In genomic region chr12:65072911-65073610, GRCm38 (mm10) we compare ENCODE assay signal across 7 mouse cellular contexts. TPM values are rescaled to one million over a fixed set of nuclear protein-coding genes. Genes with fewer than 3 reads are reported as not detected.
A peak's percentile ranks its signal among the peaks of the same experiment; 100 is the strongest.
DNase-seq lines count a peak whose midpoint lies in the region; ATAC-seq lines count a peak whose summit lies in the region.

No protein-coding gene starts in this region.

- H3K4me3 ChIP-seq in embryonic facial prominence, embryonic 12.5 days: peak overlapping the region; percentile 85
- H3K4me3 ChIP-seq in limb, embryonic 12.5 days (replicated peaks): peak overlapping the region; percentile 89
- H3K4me3 ChIP-seq in stomach, embryonic 15.5 days (replicated peaks): peak overlapping the region; percentile 88

- H3K36me3 ChIP-seq in embryonic facial prominence, embryonic 12.5 days: 0 out of 2 replicates have a peak, but pooled peaks cover 11% of the 10 kb centered on the region
- H3K36me3 ChIP-seq in limb, embryonic 12.5 days: peaks cover 16% of the 10 kb centered on the region
- H3K36me3 ChIP-seq in stomach, embryonic 15.5 days: 0 out of 2 replicates have a peak, but pooled peaks cover 3% of the 10 kb centered on the region

- H3K9me3 ChIP-seq in embryonic facial prominence, embryonic 12.5 days: no peaks in the 10 kb centered on the region
- H3K9me3 ChIP-seq in limb, embryonic 12.5 days: no peaks in the 10 kb centered on the region
- H3K9me3 ChIP-seq in stomach, embryonic 15.5 days: no peaks in the 10 kb centered on the region

- no peaks in the 10 kb centered on the region for H3K27me3 ChIP-seq in embryonic facial prominence, embryonic 12.5 days
- no peaks in the 10 kb centered on the region for H3K27me3 ChIP-seq in limb, embryonic 12.5 days
- no peaks in the 10 kb centered on the region for H3K27me3 ChIP-seq in stomach, embryonic 15.5 days (replicated peaks)

- H3K4me1 ChIP-seq in embryonic facial prominence, embryonic 12.5 days: peaks cover 14% of the 10 kb centered on the region
- peaks cover 24% of the 10 kb centered on the region for H3K4me1 ChIP-seq in limb, embryonic 12.5 days (replicated peaks)
- H3K4me1 ChIP-seq in stomach, embryonic 15.5 days: peaks cover 12% of the 10 kb centered on the region; the same call in 1 of the 2 replicates

- peak; percentile 8 for DNase-seq in retina, postnatal 1 day
- no peak for DNase-seq in retina, embryonic 14.5 days (ENCODE audit: low spot score)
- no peak for DNase-seq in adrenal gland, adult 18-20 months (ENCODE audit: low spot score in 2 of 2)
- no peak for DNase-seq in adrenal gland, postnatal 4 days (ENCODE audit: low spot score in 2 of 2)

- ATAC-seq in embryonic facial prominence, embryonic 12.5 days (ENCODE audit: insufficient number of reproducible peaks, insufficient read depth, low FRiP score, low TSS enrichment): peak; percentile 80
- peak; percentile 50 for ATAC-seq in limb, embryonic 12.5 days (ENCODE audit: insufficient number of reproducible peaks, insufficient read depth, low FRiP score, low TSS enrichment, low read depth)
- ATAC-seq in stomach, embryonic 15.5 days (ENCODE audit: insufficient read depth, low FRiP score, low read depth): peak; percentile 54; the same call in 1 of the 2 replicates

- WGBS in embryonic facial prominence, embryonic 12.5 days: 2% methylated on average over 21 of the region's 21 CpGs
- WGBS in limb, embryonic 12.5 days: 5% methylated on average over 21 of the region's 21 CpGs
- WGBS in stomach, embryonic 15.5 days: 3% methylated on average over 21 of the region's 21 CpGs

- peak overlapping the region; percentile 93 for H3K9ac ChIP-seq in embryonic facial prominence, embryonic 12.5 days
- H3K9ac ChIP-seq in limb, embryonic 12.5 days (replicated peaks): peak overlapping the region; percentile 89
- H3K9ac ChIP-seq in stomach, embryonic 15.5 days: peak overlapping the region; percentile 76

- H3K27ac ChIP-seq in embryonic facial prominence, embryonic 12.5 days: peak overlapping the region; percentile 92
- peak overlapping the region; percentile 93 for H3K27ac ChIP-seq in limb, embryonic 12.5 days
- peak overlapping the region; percentile 96 for H3K27ac ChIP-seq in stomach, embryonic 15.5 days

- H3K4me2 ChIP-seq in embryonic facial prominence, embryonic 12.5 days (replicated peaks): peak overlapping the region; percentile 85
- H3K4me2 ChIP-seq in limb, embryonic 12.5 days: peak overlapping the region; percentile 69
- H3K4me2 ChIP-seq in stomach, embryonic 15.5 days: peak overlapping the region; percentile 76

RNA-seq across cellular contexts. Expression of gene Fkbp3, which starts 0.7 kb away (rescaled TPM):
- 505 and 538 TPM in 2 replicates for polyA plus RNA-seq in embryonic facial prominence, embryonic 12.5 days (2016; fragmentation: Nextera tagmentation; extraction: Ambion mirVana)
- 568 and 612 TPM in 2 replicates for polyA plus RNA-seq in limb, embryonic 12.5 days (2016; fragmentation: Nextera tagmentation; extraction: Ambion mirVana)
- polyA plus RNA-seq in stomach, embryonic 15.5 days (2015; fragmentation: Nextera tagmentation; extraction: Ambion mirVana): 343 and 346 TPM in 2 replicates
- total RNA-seq in adrenal gland, adult 18-20 months (2021): 100 to 1,000 TPM in 1 of 2 experiments, 10 to 100 TPM in 1; 92.5 to 113 TPM
- 100 to 1,000 TPM; 150 to 153 TPM for total RNA-seq in adrenal gland, postnatal 4 days (2021)

RNA-seq across cellular contexts. Expression of gene Fancm, which starts 2.3 kb away (rescaled TPM):
- 14.2 and 16.5 TPM in 2 replicates for polyA plus RNA-seq in embryonic facial prominence, embryonic 12.5 days (2016; fragmentation: Nextera tagmentation; extraction: Ambion mirVana)
- 22.7 and 25.4 TPM in 2 replicates for polyA plus RNA-seq in limb, embryonic 12.5 days (2016; fragmentation: Nextera tagmentation; extraction: Ambion mirVana)
- 8.0 TPM in 2 replicates for polyA plus RNA-seq in stomach, embryonic 15.5 days (2015; fragmentation: Nextera tagmentation; extraction: Ambion mirVana)
- total RNA-seq in adrenal gland, adult 18-20 months (2021): 10 to 100 TPM in 1 of 2 experiments, 1 to 10 TPM in 1; 6.6 to 11.1 TPM
- 10 to 100 TPM; 15.3 to 16.1 TPM for total RNA-seq in adrenal gland, postnatal 4 days (2021)

RNA-seq across cellular contexts. Expression of gene Prpf39, which starts 36.9 kb away (rescaled TPM):
- polyA plus RNA-seq in embryonic facial prominence, embryonic 12.5 days (2016; fragmentation: Nextera tagmentation; extraction: Ambion mirVana): 77.0 and 84.7 TPM in 2 replicates
- 81.1 and 81.9 TPM in 2 replicates for polyA plus RNA-seq in limb, embryonic 12.5 days (2016; fragmentation: Nextera tagmentation; extraction: Ambion mirVana)
- 48.1 and 51.3 TPM in 2 replicates for polyA plus RNA-seq in stomach, embryonic 15.5 days (2015; fragmentation: Nextera tagmentation; extraction: Ambion mirVana)
- 10 to 100 TPM; 31.9 to 34.4 TPM for total RNA-seq in adrenal gland, adult 18-20 months (2021)
- 10 to 100 TPM; 66.2 to 66.3 TPM for total RNA-seq in adrenal gland, postnatal 4 days (2021)
